Mouse (Mus musculus) layer of hippocampus, postnatal 14 days (tissue): ENCODE results near the gene Dcun1d3. TPM values are rescaled to one million over a fixed set of nuclear protein-coding genes. Genes with fewer than 3 reads are reported as not detected.

Experiments
- DNase-seq, 2 experiments: peaks; one replicate each; pipeline ENCODE4 v3.0.0; 2021 to 2022; ENCODE audit warnings: low spot score in 2 of 2, mixed read lengths in 1 of 2
- long read RNA-seq, 2 experiments: library from polyadenylated mRNA; stranded (forward); transcript quantifications; one replicate each; pipeline ENCODE4 v2.0.0; 2021
- total RNA-seq, 2 experiments: library from RNA; stranded (reverse); gene quantifications; 2 replicates each; pipeline ENCODE4 v1.2.3; 2021

Dcun1d3 gene
- 10 to 100 TPM; 21.0 to 22.3 TPM for total RNA-seq
- long read RNA-seq, experiment 1, full-length matches to known transcripts, result 1 of 4 reads
- long read RNA-seq, experiment 1, partial matches to known transcripts, result 0 of 4 reads
- long read RNA-seq, experiment 1, other reads (novel, unspliced or antisense), result 3 of 4 reads
- long read RNA-seq, experiment 2, full-length matches to known transcripts, result 4 of 7 reads
- long read RNA-seq, experiment 2, partial matches to known transcripts, result 0 of 7 reads
- long read RNA-seq, experiment 2, other reads (novel, unspliced or antisense), result 3 of 7 reads

DNA sequence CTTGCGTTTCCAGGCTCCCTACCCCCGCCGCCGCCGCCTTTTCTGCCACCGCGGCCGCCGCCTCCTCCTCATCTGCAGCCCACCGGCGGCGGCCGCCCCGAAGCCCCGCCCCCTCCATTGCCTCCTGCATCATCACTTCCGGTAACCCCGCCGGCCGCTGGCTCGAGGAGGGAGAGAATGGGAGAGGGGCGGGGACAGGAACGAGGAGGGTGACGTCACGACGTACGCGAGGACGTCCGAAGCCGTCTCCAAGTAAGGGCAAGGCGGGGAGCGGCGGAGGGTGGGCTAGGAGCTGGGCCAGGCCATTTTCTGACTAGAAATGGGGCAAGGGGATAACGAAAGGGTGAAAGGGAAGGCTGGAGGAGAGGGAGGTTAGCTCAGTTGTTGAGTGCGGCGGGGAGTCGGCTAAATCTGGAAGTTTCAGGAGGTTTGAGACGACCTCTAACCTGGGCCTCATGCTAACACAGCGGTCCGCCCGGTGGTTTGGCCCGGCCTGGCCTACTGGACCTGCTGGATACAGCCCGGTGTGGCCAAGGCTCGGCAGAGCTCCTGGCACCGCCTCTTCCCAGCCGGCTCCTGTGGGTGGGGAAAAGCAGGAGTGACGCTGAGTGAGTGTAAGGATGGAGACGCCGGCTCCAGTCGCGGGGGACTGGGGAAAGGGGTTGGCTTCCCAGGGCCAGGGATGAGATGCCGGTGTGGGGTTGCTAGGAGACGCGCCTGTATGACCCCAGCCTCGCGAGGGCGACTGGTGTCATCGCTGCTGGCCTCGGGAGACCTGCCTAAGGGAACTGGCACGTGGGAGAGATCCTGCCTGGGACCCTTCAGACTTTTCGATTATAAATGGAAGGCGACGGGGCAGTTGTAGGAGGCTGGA is at the start of gene Dcun1d3, which contains the start of gene Lyrm1:
TSS of gene Dcun1d3 (minus strand) at position 660 of the 874 bp plus-strand sequence.
TSS of gene Lyrm1 (plus strand) at position 223 of the 874 bp plus-strand sequence.
- peak; percentile 95 to 99 for DNase-seq

DNA sequence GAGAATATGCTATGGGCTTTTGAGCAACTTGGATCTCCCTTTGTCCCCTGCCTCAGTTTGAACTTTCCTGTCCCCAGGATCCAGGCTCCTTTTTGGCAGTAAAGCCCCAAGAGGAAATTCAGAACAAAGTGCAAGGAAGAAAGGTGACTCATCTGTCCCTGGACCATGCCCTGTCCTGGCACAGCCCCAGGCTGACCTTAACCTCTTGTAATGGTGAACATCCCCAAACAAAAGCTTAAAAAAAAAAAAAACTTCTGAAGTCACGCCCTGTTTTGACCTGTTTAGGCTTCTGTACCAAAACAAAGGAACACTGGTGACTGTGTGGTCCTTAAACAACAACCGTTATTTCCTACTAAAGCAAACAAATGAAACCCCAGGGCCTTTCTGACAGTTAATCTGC is 45.5 kb upstream of the Dcun1d3 start:
- DNase-seq, result no peak

DNA sequence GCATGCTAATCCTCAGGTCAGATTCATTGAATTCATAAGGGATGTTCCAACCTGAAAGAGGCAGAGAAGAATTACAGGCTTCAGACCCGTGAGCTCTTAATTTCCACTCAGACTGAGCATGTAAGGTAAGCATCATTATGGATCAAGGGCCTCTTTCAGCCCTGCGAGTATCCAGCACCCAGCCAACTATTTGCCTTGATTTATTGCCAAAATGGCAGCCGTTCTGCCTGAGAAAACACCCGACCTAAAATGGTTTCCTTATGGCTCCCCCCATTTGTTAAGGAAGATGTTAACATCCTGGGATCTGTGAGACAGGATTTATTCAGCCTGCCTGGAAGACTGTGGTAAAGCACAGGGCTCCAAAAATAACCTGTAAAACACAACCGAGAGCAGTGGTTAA is 40.9 kb upstream of the Dcun1d3 start:
- no peak for DNase-seq

DNA sequence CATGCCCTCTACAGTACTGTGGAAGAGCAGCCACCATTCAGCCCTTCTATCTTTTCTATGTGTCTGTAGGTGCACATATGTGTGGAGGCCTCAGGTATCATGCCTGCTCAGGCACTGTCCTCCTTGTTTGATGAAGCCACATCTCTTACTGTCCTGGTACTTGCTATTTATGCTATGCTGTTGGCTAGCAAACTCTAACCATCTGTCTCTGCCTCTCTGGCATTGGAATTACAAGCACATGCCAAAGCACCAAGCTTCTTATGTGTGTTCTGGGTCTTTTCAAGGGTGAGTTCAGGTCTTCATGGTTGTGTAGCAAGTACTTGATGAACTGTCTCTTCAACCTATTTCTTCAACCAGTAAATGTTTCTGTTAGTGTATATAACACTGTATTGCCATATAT is 40.2 kb upstream of the Dcun1d3 start:
- no peak for DNase-seq

DNA sequence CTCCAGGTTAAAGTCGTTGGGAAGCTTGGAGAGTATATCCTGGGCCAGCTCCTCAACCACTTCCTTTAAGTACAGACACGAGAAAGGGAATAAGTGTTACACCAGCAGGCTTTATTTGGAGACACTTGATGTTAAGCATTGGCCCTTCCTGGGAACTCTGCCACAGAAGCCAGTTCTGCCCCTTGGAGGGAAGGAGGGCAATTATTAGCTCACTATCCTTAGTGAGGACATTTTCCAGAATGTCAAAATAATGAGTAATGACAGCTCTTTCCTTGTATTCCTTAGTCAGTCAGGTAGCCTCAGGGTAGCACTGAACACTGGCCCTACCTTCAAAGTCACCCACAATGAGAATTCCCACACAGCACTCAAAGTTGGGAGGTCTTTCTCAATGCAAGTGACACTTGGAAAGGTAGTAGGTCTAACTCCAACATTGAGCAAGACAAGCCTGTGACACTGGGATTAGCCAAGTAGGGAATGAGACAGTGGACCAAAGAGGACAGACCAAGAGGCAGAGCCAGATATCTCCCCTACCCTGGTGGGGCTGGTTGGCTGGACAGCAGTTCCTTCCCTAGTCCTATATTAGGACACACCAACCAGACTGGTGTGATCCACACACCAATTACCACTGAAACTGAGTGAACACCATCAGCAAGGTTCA is 32.8 kb upstream of the Dcun1d3 start:
- DNase-seq, result no peak

DNA sequence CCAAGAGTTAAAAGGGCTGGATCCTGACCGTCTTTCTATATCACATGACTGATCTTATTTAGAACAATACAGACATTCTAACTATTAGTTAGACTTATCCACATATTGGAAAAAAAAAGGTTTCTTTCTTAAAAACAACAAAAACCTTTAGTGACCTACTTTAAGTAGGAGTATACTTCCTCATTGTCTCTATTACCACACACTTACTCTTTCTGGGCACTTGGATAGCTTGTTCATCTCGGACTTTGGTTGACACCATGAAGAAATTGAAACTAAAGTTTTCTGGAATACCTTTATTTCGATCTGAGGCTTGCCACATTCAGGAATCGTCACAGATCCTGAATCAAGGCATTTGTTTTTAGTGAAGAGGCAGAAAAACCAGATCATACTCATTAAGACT is 25.0 kb upstream of the Dcun1d3 start:
- DNase-seq, result no peak

DNA sequence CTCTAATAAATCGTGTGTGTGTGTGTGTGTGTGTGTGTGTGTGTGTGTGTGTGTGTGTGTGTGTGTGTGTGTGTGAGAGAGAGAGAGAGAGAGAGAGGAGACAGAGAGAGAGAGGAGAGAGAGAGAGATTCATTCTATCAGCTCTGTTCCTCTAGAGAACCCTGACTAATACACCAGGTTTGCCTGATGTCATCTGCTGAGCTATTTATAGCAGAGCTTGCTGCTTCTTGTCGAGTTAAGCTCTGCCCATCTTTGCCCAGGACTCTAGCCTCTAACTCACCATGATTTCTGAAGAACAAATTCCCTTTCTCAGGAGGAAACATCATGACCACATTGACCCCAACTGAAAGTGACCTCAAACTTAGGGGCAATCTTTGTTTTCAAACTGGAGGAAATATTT is 24.4 kb upstream of the Dcun1d3 start:
- no peak for DNase-seq

DNA sequence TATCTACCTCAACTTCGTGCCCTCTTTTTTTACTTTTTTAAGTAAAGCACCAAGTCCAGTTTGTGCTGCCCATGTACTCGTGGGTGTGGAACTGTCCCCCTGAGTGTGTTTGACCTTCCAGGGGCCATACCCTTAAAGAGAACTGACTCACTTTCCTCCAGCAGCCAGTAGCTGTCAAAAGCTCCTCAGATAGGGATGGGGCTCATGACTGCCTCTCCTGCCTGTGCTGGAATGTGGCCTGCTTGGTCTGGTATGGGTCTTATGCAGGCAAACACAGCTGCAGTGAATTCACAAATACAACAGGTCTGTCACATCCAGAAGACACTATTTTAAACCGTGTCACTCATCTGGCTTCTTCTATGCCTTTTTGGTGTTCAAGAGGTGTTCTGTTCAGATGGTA is 15.6 kb upstream of the Dcun1d3 start:
- DNase-seq, result no peak

DNA sequence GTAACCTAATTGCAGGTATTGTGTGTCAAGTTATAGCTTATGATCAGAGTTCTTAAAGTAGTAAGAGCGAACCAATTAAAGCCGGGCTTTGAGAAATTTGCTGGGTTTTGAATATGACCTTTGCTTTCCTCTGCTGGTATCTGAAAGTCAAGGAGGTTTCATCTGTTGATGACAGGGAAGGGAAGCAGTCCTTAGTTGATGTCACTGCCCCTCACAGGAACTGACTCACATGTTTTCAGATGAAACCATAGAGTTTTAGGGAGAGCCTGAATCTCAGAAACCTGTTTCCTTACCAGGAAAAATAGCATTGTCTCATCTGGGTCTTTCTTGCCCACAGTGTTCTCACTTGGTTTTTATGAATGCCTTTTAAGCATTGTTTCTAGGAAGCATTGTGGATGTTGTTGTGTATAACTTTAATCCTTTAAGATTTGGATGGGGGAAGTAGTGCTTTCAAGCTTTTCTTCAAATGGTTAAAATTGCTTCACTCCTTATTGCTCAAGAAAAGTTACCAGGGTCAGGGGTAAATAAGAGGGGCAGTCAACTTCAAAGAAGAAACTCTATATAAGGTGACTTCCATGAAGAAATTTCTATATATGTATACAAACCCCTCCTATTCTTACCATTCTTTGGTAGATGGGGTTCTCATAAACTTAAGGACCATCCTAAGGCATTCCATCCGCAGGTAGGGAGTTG is 10.6 kb upstream of the Dcun1d3 start:
- no peak for DNase-seq

DNA sequence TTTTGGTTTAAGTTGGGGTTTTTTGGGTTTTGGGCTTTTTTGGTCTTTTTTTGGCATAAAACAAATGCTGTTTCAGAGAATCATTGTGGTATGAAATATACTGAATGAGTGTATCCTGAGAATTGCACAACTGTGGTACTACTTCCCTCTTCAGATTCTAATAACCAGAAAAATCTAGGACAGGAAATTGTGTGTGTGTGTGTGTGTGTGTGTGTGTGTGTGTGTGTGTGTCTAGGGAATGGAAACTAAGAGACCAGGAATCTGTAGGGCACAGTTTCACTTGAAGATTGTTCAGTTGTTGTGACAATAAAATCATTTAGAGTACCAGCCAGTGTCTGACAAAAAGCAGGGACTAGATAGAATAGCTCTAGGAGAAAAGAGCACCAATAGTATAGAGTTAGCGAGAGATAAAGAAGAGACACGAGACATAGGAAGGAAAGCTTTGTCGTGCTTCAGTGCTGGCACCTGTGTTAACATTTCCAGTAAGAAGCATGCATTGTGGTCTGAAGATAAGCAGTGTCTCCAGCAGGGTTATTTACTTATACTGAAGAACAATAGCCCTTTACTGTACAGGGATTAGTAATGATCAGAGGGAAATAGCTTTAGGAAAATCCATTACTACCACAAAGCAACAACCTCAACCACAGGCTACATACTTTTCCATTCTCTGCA is 3.4 kb upstream of the Dcun1d3 start:
- DNase-seq, result no peak

DNA sequence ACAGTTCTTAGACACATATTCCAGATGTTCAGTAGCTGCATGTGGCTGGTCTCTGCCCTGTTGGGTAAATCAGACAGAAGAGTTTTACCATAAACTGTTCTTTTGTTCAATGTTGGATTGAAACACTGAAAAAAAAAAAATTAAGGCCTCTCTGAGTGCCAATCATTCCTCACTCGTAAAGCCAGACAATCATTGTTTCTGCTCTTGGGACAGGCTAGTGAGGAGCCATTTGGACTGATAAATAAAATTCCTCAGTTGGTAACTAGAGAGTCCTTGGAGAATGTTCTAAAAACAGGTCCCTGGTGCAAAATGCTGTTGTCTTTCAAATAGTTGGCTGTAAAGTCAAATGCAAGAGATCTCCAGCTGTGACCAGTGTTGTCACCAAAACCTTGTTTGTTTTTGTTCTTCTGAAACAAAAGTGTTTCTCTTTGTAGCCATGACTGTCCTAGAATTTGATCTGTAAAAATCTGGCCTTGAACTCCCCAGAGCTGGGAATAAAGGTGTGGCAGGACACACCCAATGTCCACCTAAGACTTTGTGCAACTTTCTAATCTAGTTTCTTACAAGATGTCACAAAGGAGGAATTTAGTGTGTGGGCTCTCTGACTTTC is 2.3 kb upstream of the Dcun1d3 start:
- no peak for DNase-seq

DNA sequence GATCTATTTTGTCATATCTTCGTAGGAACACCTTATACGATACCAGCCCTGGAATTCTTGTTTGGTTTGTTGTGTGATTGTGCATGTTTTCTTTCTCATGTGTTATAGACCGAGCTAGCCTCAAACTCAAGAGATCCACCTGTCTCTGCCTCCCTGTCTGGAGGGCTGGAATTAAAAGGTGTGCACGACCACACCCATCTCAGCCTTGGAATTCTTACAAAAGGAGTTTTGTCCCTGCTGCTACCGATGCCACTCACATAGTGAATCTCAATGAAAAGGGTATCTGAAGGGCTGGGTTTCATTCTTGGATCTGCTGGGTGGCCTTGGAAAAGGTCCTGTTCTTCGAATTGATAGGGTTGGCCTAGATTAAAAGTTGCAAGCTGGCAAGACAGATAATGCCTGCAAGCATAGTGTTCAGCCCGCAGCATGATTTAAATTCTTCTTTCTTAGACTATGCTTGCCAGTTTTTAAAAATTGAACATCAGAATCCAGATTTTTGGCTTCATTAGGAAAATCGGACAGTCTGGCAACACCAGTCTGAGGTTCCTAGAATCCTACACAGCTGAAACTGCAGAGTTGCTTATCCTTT is 1.5 kb upstream of the Dcun1d3 start:
- DNase-seq, result no peak

DNA sequence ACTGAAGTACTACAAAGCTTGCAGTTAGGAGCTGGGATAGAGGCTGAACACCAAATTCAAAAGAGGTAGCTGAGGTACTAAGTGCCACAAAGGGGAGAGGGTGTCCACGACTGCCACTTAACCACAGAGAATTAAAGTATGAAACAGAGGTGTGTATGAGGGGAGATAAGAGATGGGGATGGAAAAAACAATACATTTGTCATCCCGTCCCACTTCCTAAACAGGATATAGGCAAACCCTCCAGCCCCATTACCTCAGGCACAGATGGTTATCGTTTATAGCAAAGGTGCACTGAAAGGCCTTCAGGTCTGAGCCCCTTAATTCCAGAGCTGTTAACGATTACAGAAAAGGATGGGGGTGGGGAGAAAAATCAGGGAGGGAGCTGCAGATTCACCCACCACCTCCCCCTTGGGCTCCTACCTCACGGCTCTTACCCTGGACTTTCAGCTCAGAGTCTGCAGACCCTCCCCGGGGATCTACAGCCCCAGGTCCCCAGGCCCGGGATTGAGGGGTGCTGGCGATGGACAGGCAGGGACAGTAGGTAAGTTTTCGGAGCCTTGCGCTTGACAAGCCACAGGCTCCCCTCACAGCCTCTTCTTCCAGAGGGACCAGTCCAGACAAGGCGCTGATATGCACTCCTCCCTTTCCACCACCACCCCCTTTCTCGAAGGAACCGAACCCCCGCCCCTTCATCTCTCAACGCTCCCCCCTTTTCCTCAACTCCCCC is 1.1 kb downstream of the Dcun1d3 start:
- DNase-seq, result peak in 1 of 2 experiments; percentile 6

DNA sequence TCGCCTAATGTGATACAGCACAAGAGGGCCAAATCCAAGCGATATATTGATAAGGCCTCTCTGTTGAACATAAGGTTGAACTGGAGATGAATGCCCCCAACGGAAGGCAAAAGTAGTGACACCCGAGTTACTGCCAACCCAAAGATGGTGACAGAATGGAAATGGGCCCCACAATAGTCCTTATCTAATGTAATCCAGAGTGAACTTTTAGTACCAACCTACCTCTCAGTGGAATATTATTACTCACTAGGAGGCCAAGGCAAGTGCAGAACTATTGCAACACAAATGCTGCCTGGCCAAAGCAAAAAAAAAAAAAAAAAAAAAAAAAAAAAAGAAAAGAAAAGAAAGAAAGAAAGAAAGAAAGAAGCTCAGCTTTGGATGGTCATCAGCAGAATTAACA is 3.4 kb downstream of the Dcun1d3 start:
- DNase-seq, result no peak

DNA sequence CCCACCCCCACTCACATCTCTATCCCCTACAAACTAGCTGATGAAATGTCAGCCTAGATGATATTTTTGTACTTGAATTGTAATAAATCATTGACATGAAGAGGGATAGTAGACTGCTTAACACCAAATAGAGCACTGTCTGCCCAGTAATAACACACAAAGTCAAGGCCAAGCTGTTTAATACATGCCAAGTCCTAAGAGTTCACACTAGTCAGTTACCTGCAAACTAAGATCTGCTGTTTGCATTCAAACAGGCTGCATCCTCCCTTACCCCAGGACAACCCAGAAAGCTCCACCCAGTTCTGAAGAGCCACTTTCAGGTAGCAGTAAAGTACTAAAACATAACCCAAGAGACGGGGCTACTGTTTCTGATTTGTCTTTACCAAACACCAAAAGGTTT is 3.9 kb downstream of the Dcun1d3 start:
- DNase-seq, result no peak

DNA sequence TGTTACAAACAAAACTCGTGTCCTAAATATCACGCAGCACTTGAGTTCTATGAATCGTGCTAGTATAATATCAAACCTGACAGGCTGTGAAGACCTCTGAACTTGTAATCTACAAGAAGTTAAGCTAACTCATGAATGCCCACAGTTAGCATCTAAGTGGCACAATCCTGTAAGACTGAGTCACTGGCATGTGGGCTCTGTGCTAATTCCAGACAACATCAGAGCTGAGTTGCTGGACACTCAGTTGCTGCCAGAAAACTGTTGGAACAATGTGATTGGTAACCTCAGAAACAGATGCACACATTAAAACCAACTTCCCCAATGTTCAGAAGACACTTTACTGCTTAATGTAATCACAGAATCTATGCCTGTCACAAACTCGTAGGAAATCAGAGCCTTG is 8.2 kb downstream of the Dcun1d3 start:
- DNase-seq, result no peak

DNA sequence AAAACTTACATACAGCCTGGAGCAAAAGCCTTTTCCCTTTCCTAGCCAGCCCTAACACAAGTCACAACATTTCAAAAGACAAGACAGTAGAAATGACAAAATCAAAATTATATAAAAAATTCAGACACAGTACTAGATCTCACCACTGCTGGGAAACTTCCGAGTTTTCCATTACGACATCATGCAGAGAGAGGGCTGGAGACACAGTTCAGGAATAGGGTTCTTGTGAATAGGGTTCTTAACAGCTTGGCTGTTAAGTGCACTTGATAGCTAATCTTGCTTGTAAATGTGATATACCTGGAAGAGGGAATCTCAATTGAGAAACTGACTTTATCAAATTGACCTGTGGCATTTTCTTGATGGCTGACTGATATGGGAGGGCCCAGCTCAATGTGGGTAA is 14.9 kb downstream of the Dcun1d3 start:
- DNase-seq, result no peak

DNA sequence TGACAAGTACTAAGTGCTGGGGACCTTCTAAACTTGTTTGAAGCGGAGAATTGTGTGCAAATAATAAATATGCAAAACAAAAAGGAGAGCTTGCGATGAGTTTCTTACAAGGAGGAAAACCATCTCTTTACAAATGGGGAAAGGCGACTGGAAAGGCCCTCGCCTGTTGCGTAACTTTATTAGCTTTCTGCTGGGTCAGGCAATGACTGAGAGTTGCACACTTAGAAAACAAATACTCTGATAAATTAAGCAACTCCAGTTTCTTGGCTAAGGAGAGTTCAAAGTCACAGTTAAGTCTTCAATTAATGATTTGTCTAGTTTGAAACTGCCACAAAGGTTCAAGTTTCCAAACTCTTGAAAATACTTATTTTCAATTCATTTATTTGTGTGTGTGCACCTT is 15.8 kb downstream of the Dcun1d3 start:
- no peak for DNase-seq

DNA sequence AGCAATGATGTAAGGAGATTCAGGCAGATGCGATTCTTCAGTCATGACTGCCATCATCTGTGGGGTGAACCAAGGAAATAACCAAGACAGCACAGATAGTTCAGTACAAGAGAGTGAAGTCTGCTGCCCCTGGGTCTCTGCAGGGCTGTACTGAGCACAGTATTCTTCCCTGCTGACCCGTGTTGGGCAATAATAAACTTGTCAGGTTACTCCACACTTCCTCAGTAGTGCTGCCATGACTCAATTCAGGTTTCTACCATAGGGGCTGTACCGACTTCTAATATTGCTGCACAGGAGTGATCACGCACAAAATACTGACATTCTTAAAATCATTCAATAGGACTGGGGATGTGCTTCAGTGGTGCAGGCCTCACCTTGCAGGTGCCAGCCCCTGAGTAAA is 16.9 kb downstream of the Dcun1d3 start:
- DNase-seq, result no peak
